ENCODE assay signal across 26 mouse cellular contexts in genomic region chr17:86522649-86523048, GRCm38 (mm10). TPM values are rescaled to one million over a fixed set of nuclear protein-coding genes. Genes with fewer than 3 reads are reported as not detected.
"Had no signal": no experiment of that assay in that cellular context is flagged by ENCODE, and none has a peak within 500 bp of the region (broad histone marks: within the 10 kb centered on the region; RNA-seq: fewer than 3 reads in every experiment).

No protein-coding gene starts in this region.

- H3K36me3 ChIP-seq: hindbrain, embryonic 13.5 days; intestine, embryonic 15.5 days; limb, embryonic 12.5 days; limb, embryonic 15.5 days; lung, embryonic 15.5 days; midbrain, embryonic 10.5 days; midbrain, embryonic 13.5 days; neural tube, embryonic 13.5 days had no signal

- ATAC-seq: hindbrain, embryonic 16.5 days; intestine, embryonic 15.5 days; midbrain, embryonic 13.5 days; midbrain, embryonic 16.5 days had no signal

- H3K9ac ChIP-seq: hindbrain, embryonic 13.5 days; intestine, embryonic 15.5 days; limb, embryonic 12.5 days; limb, embryonic 15.5 days; lung, embryonic 15.5 days; midbrain, embryonic 13.5 days; neural tube, embryonic 13.5 days had no signal

- H3K4me2 ChIP-seq: hindbrain, embryonic 13.5 days; intestine, embryonic 15.5 days; limb, embryonic 12.5 days; limb, embryonic 15.5 days; lung, embryonic 15.5 days; midbrain, embryonic 13.5 days; neural tube, embryonic 13.5 days had no signal

- H3K9me3 ChIP-seq: hindbrain, embryonic 13.5 days; intestine, embryonic 15.5 days; limb, embryonic 12.5 days; limb, embryonic 15.5 days; lung, embryonic 15.5 days; megakaryocyte, embryonic 14.5 days; midbrain, embryonic 10.5 days; midbrain, embryonic 13.5 days; neural tube, embryonic 13.5 days had no signal

- H3K27ac ChIP-seq: hindbrain, embryonic 13.5 days; intestine, embryonic 15.5 days; left cerebral cortex, adult 2 months; limb, embryonic 12.5 days; limb, embryonic 15.5 days; lung, embryonic 15.5 days; midbrain, embryonic 10.5 days; midbrain, embryonic 13.5 days; neural tube, embryonic 13.5 days had no signal

- DNase-seq: kidney, adult 18-20 months; layer of hippocampus, postnatal 36 days; left cerebral cortex, postnatal 4 days; lung, postnatal 10 days; retina, postnatal 1 day; right cerebral cortex, postnatal 25 days; thymus, adult 18-20 months; thymus, postnatal 36 days had no signal

- H3K4me3 ChIP-seq: hindbrain, embryonic 13.5 days; intestine, embryonic 15.5 days; left cerebral cortex, adult 2 months; limb, embryonic 12.5 days; limb, embryonic 15.5 days; lung, embryonic 15.5 days; megakaryocyte, embryonic 14.5 days; midbrain, embryonic 10.5 days; midbrain, embryonic 13.5 days; myocyte; neural tube, embryonic 13.5 days had no signal

- H3K27me3 ChIP-seq: hindbrain, embryonic 13.5 days; intestine, embryonic 15.5 days; limb, embryonic 12.5 days; limb, embryonic 15.5 days; lung, embryonic 15.5 days; megakaryocyte, embryonic 14.5 days; midbrain, embryonic 13.5 days; neural tube, embryonic 13.5 days had no signal

- H3K4me1 ChIP-seq: hindbrain, embryonic 13.5 days; intestine, embryonic 15.5 days; limb, embryonic 12.5 days; limb, embryonic 15.5 days; lung, embryonic 15.5 days; midbrain, embryonic 10.5 days; midbrain, embryonic 13.5 days; neural tube, embryonic 13.5 days had no signal

RNA-seq across cellular contexts. Expression of gene Gm10309, which starts 17.6 kb away (rescaled TPM):
- total RNA-seq: layer of hippocampus, adult 8-10 months; layer of hippocampus, postnatal 10 days; layer of hippocampus, postnatal 36 days; left cerebral cortex, adult 2 months; left cerebral cortex, postnatal 10 days; left cerebral cortex, postnatal 4 days; monocyte, adult 5-6 weeks; neutrophil, adult 5-6 weeks had no signal
